Mouse (Mus musculus) G1E (cell line): ENCODE data around the gene Rps6ka4.

Experiments used
- CTCF ChIP-seq: IDR thresholded peaks from 2 replicates; pipeline ENCODE4 v1.5.1; 2012; ENCODE audit warnings: low read depth, low read length, inconsistent platforms, mixed read lengths
- TAL1 ChIP-seq: conservative IDR thresholded peaks from 2 replicates; pipeline ENCODE4 v1.6.1; 2012; ENCODE audit warnings: low read depth, low read length, inconsistent platforms, mixed read lengths

GRCm38 (mm10) chr19:6841292-6841597, 809 bp upstream of the Rps6ka4 start:
- TF ChIP-seq CTCF (no peak), TAL1 (no peak)
